ENCODE assay signal across 26 mouse cellular contexts in the genomic region with DNA sequence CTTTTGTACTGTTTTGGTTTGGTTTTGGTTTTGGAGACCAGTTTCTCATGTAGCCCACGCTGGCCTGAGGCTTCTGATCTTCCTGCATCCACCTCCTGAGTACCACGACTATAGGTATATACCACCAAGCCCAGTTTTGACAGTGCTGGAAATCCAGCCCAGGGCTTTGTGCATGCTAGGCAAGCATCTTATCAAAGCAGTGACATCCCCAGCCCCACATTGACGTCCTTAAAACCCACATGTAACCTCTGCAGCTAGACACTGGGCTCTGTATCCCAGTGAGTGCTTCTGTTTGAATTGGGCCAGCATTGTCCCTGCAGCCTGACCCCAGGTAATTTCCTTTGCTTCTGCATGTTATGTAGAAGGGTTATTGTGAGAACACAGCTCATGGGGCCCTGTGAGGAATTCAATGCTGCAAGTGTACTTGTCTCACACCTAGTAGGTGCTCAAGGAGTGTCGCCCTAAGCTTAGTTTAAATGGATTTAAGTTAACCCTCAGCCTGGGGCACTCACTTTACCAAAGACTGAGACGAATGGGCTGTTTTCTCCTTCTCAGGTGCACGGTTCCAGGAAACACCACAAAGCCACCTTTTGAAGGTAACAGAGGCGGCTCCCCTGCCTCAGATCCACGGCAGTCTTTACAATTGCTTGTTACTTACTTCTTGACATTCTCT. TPM values are rescaled to one million over a fixed set of nuclear protein-coding genes. Genes with fewer than 3 reads are reported as not detected.
DNase-seq lines count a peak whose midpoint lies in the region; ATAC-seq and TF ChIP-seq lines count a peak whose summit lies in the region.
"Had no signal": no experiment of that assay in that cellular context is flagged by ENCODE, and none has a peak within 500 bp of the region (broad histone marks: within the 10 kb centered on the region; RNA-seq: fewer than 3 reads in every experiment).

No protein-coding gene starts in this region.

- peak overlapping the region; percentile 25; the same call in 1 of the 2 replicates for H3K9ac ChIP-seq in liver, embryonic 12.5 days
- H3K9ac ChIP-seq: embryonic facial prominence, embryonic 12.5 days; embryonic facial prominence, embryonic 15.5 days; forebrain, postnatal 0 days; heart, embryonic 12.5 days; heart, embryonic 15.5 days; hindbrain, embryonic 13.5 days had no signal

- H3K4me2 ChIP-seq in liver, embryonic 12.5 days, result no peak overlapping the region
- H3K4me2 ChIP-seq: embryonic facial prominence, embryonic 12.5 days; embryonic facial prominence, embryonic 15.5 days; heart, embryonic 12.5 days; heart, embryonic 15.5 days; hindbrain, embryonic 13.5 days had no signal

- no peak overlapping the region for H3K4me3 ChIP-seq in liver, embryonic 12.5 days
- H3K4me3 ChIP-seq in cerebellum, adult 2 months (replicated peaks; ENCODE audit: insufficient read depth, low read depth, low read length), result no peak overlapping the region
- H3K4me3 ChIP-seq: embryonic facial prominence, embryonic 12.5 days; embryonic facial prominence, embryonic 15.5 days; gastrocnemius, adult 2 months; heart, embryonic 12.5 days; heart, embryonic 15.5 days; hindbrain, embryonic 10.5 days; hindbrain, embryonic 13.5 days had no signal

- peak overlapping the region; percentile 51; the same call in 1 of the 2 replicates for H3K27ac ChIP-seq in liver, embryonic 12.5 days
- no peak overlapping the region for H3K27ac ChIP-seq in cerebellum, adult 2 months (ENCODE audit: insufficient read depth, low read length)
- H3K27ac ChIP-seq: embryonic facial prominence, embryonic 12.5 days; embryonic facial prominence, embryonic 15.5 days; gastrocnemius, adult 2 months; heart, embryonic 15.5 days; hindbrain, embryonic 10.5 days; hindbrain, embryonic 13.5 days had no signal

- no peaks in the 10 kb centered on the region for H3K27me3 ChIP-seq in liver, embryonic 12.5 days (replicated peaks)
- no peaks in the 10 kb centered on the region for H3K27me3 ChIP-seq in cerebellum, adult 2 months (ENCODE audit: control insufficient read depth, insufficient read depth, low read length)
- H3K27me3 ChIP-seq: embryonic facial prominence, embryonic 12.5 days; embryonic facial prominence, embryonic 15.5 days; hindbrain, embryonic 13.5 days had no signal

- WGBS in liver, embryonic 12.5 days (ENCODE audit: insufficient replicate concordance), result 61% methylated on average over 8 of the region's 8 CpGs
- WGBS in cerebellum, adult 2 months, result 95% methylated on average over 8 of the region's 8 CpGs

- peaks cover 14% of the 10 kb centered on the region for H3K36me3 ChIP-seq in liver, embryonic 12.5 days
- H3K36me3 ChIP-seq: embryonic facial prominence, embryonic 12.5 days; embryonic facial prominence, embryonic 15.5 days; heart, embryonic 12.5 days; heart, embryonic 15.5 days; hindbrain, embryonic 10.5 days; hindbrain, embryonic 13.5 days had no signal

- peaks cover 96% of the 10 kb centered on the region for H3K4me1 ChIP-seq in liver, embryonic 12.5 days
- no peaks in the 10 kb centered on the region for H3K4me1 ChIP-seq in cerebellum, adult 2 months (ENCODE audit: control insufficient read depth, insufficient read depth, low read length)

- no peak for TF ChIP-seq CTCF in cerebellum, adult 2 months (IDR thresholded peaks at IDR 0.05; ENCODE audit: borderline replicate concordance, insufficient read depth, low read depth, low read length)

- TF ChIP-seq POLR2A in cerebellum, adult 2 months (IDR thresholded peaks at IDR 0.05; ENCODE audit: borderline replicate concordance, insufficient read depth, low read length), result no peak

- H3K9me3 ChIP-seq in liver, embryonic 12.5 days (replicated peaks), result no peaks in the 10 kb centered on the region
- H3K9me3 ChIP-seq: embryonic facial prominence, embryonic 12.5 days; embryonic facial prominence, embryonic 15.5 days; heart, embryonic 12.5 days; heart, embryonic 15.5 days; hindbrain, embryonic 10.5 days; hindbrain, embryonic 13.5 days had no signal

- ATAC-seq in liver, embryonic 12.5 days, result no peak
- ATAC-seq: forebrain, embryonic 14.5 days; forebrain, postnatal 0 days; hindbrain, embryonic 16.5 days had no signal

- DNase-seq in liver, result no peak
- DNase-seq in CD4-positive helper T cell, adult 2 months (ENCODE audit: low read depth, low spot score), result peak; percentile 46
- DNase-seq in T-cell, adult 2 months (ENCODE audit: low spot score), result peak; percentile 45
- peak; percentile 60 for DNase-seq in naive thymus-derived CD4-positive, alpha-beta T cell, adult 2 months (ENCODE audit: low read depth)
- no peak for DNase-seq in heart, adult 9 months (ENCODE audit: low spot score in 2 of 2)
- DNase-seq in cerebellum, adult 2 months, result no peak
- DNase-seq: adrenal gland, postnatal 10 days; adrenal gland, postnatal 36 days; cerebellum, adult 18-20 months; cerebellum, adult 9-11 months; cerebellum, postnatal 25 days; forebrain, postnatal 0 days; gastrocnemius, adult 2 months; gastrocnemius, postnatal 14 days; heart, adult 11 months; heart, postnatal 10 days; heart, postnatal 36 days had no signal

RNA-seq across cellular contexts. Expression of a gene that starts 15.2 kb away (rescaled TPM):
- 11.7 and 13.5 TPM in 2 replicates for polyA plus RNA-seq in liver, embryonic 12.5 days (2016; fragmentation: Nextera tagmentation; extraction: Ambion mirVana)
- polyA plus RNA-seq in cerebellum, adult 2 months (2012; rRNA removed), result 0.52 and 0.55 TPM in 2 replicates

Comparison
In these comparisons a context has a peak if more than half of its experiments do, and no peak if none do; other contexts are left out.
1. DNase-seq: peak in CD4-positive helper T cell, adult 2 months (single experiment), T-cell, adult 2 months (single experiment) and naive thymus-derived CD4-positive, alpha-beta T cell, adult 2 months (single experiment); none in liver (single experiment), heart, adult 9 months (0 of 2) and cerebellum, adult 2 months (0 of 2).